Mouse (Mus musculus) stomach, postnatal 0 days (tissue): ENCODE results near the gene Mylk. TPM values are rescaled to one million over a fixed set of nuclear protein-coding genes. Genes with fewer than 3 reads are reported as not detected.

Experiments
- ATAC-seq: fragments of 200-750 bp; cut with Nextera tagmentation; 2 replicates; pipeline ENCODE4 v1.8.0; 2017; ENCODE audit not compliant: low FRiP score, low TSS enrichment
- DNase-seq: peaks from one replicate; pipeline ENCODE4 v3.0.0-alpha.2; 2016; ENCODE audit warnings: low spot score
- H3K27ac ChIP-seq: fragments of 300-500 bp; sonication (generic); replicated peaks from 2 replicates; pipeline ENCODE4 v1.5.1; 2014; ENCODE audit warnings: mild to moderate bottlenecking, control low read depth
- H3K27me3 ChIP-seq: fragments of 300-500 bp; sonication (generic); 2 replicates; pipeline ENCODE4 v1.6.1; 2014; ENCODE audit warnings: low read length; ENCODE audit not compliant: control insufficient read depth, insufficient read depth
- H3K36me3 ChIP-seq: fragments of 300-500 bp; sonication (generic); 2 replicates; pipeline ENCODE4 v1.6.1; 2014; ENCODE audit warnings: low read length, mixed read lengths; ENCODE audit not compliant: control insufficient read depth, insufficient read depth
- H3K4me1 ChIP-seq: fragments of 300-500 bp; sonication (generic); replicated peaks from 2 replicates; pipeline ENCODE4 v1.6.1; 2014; ENCODE audit warnings: antibody characterized with exemption; ENCODE audit not compliant: control insufficient read depth, insufficient read depth
- H3K4me2 ChIP-seq: fragments of 300-500 bp; sonication (generic); replicated peaks from 2 replicates; pipeline ENCODE4 v1.6.1; 2014; ENCODE audit warnings: low read depth, mild to moderate bottlenecking, control low read depth, moderate library complexity
- H3K4me3 ChIP-seq: fragments of 300-500 bp; sonication (generic); 2 replicates; pipeline ENCODE4 v1.5.1; 2014; ENCODE audit warnings: low read depth, low read length, control low read depth
- H3K9ac ChIP-seq: fragments of 300-500 bp; sonication (generic); 2 replicates; pipeline ENCODE4 v1.6.1; 2014; ENCODE audit warnings: mild to moderate bottlenecking, low read length, control low read depth, mixed read lengths
- H3K9me3 ChIP-seq: fragments of 300-500 bp; sonication (generic); 2 replicates; pipeline ENCODE4 v1.6.1; 2016; ENCODE audit warnings: low read length; ENCODE audit not compliant: control insufficient read depth
- CTCF ChIP-seq: IDR thresholded peaks from 2 replicates; pipeline ENCODE4 v1.5.1; 2016; ENCODE audit warnings: antibody characterized with exemption, low read depth, mild to moderate bottlenecking, moderate library complexity
- EP300 ChIP-seq: optimal IDR thresholded peaks from 2 replicates; pipeline ENCODE3; 2016; ENCODE audit warnings: antibody characterized with exemption
- WGBS: fragments of 180-500 bp; shearing (Covaris S2); extraction: QIAGEN DNeasy Blood & Tissue Kit; methylation state at CpG from one replicate; pipeline ENCODE4 v1.1.7; 2014; 5-methylcytosine and 5-hydroxymethylcytosine counted together
- polyA plus RNA-seq: library from polyadenylated mRNA; unstranded; fragments of >200 nt; fragmentation: Nextera tagmentation; extraction: Ambion mirVana; gene quantifications from 2 replicates; pipeline ENCODE4 v1.2.1, GENCODE M21; 2015

The Mylk gene
- polyA plus RNA-seq, 1 experiment from 2014 or later = 480 TPM

- ATAC-seq (no peak), DNase-seq (no peak)
- WGBS = 59% methylated on average over 3 of the region's 3 CpGs
- Histone ChIP-seq H3K4me1 (0 out of 2 replicates have a peak, but pooled peaks cover 3% of the 10 kb centered on the region), H3K27ac (no peak overlapping the region), H3K9me3 (no peaks in the 10 kb centered on the region), H3K9ac (no peak overlapping the region), H3K36me3 (no peaks in the 10 kb centered on the region), H3K4me2 (peak overlapping the region; percentile 48), H3K4me3 (peak overlapping the region; percentile 46), H3K27me3 (no peaks in the 10 kb centered on the region)
- no peak for TF ChIP-seq EP300
These were observed 254.0 kb downstream of the Mylk start for GRCm38 (mm10) chr16:34999016-34999415.

- Histone ChIP-seq H3K4me3 (no peak overlapping the region), H3K36me3 (no peaks in the 10 kb centered on the region), H3K9me3 (no peaks in the 10 kb centered on the region), H3K4me1 (0 out of 2 replicates have a peak, but pooled peaks cover 3% of the 10 kb centered on the region), H3K4me2 (0 out of 2 replicates have a peak overlapping the region, but pooled peaks have one; percentile 1), H3K9ac (0 out of 2 replicates have a peak overlapping the region, but pooled peaks have one; percentile 3), H3K27me3 (no peaks in the 10 kb centered on the region), H3K27ac (no peak overlapping the region)
- TF ChIP-seq CTCF = no peak
- WGBS = 50% methylated on average over 11 of the region's 11 CpGs
- ATAC-seq (no peak), DNase-seq (no peak)
These were observed 255.0 kb downstream of the Mylk start for GRCm38 (mm10) chr16:34999986-35000385.

- H3K4me3 ChIP-seq = no peak overlapping the region
- H3K27me3 ChIP-seq = no peaks in the 10 kb centered on the region
- no peaks in the 10 kb centered on the region for H3K36me3 ChIP-seq
- no peak for TF ChIP-seq EP300
- peak; percentile 31; the same call in 1 of the 2 replicates for ATAC-seq
- H3K4me1 ChIP-seq = 0 out of 2 replicates have a peak, but pooled peaks cover 3% of the 10 kb centered on the region
- no peak overlapping the region for H3K27ac ChIP-seq
- 0 out of 2 replicates have a peak overlapping the region, but pooled peaks have one; percentile 8 for H3K4me2 ChIP-seq
- H3K9me3 ChIP-seq = no peaks in the 10 kb centered on the region
- WGBS = 19% methylated on average over 9 of the region's 10 CpGs
- no peak overlapping the region for H3K9ac ChIP-seq
- no peak for DNase-seq
These were observed 256.0 kb downstream of the Mylk start for GRCm38 (mm10) chr16:35000923-35001560.

GRCm38 (mm10) chr16:35004356-35004755, 259.3 kb downstream of the Mylk start:
- TF ChIP-seq CTCF (no peak), EP300 (no peak)
- Histone ChIP-seq H3K4me1 (no peaks in the 10 kb centered on the region), H3K4me2 (no peak overlapping the region), H3K4me3 (no peak overlapping the region), H3K9ac (no peak overlapping the region), H3K36me3 (no peaks in the 10 kb centered on the region), H3K9me3 (no peaks in the 10 kb centered on the region), H3K27me3 (no peaks in the 10 kb centered on the region), H3K27ac (no peak overlapping the region)
- no peak for DNase-seq
- 53% methylated on average over 5 of the region's 5 CpGs for WGBS
- ATAC-seq = no peak

GRCm38 (mm10) chr16:35004756-35005155, 259.7 kb downstream of the Mylk start:
- Histone ChIP-seq H3K9me3 (no peaks in the 10 kb centered on the region), H3K27ac (no peak overlapping the region), H3K4me3 (no peak overlapping the region), H3K9ac (no peak overlapping the region), H3K4me1 (no peaks in the 10 kb centered on the region), H3K27me3 (no peaks in the 10 kb centered on the region), H3K36me3 (no peaks in the 10 kb centered on the region), H3K4me2 (no peak overlapping the region)
- DNase-seq = no peak
- TF ChIP-seq EP300 = no peak
- TF ChIP-seq CTCF = no peak
- 48% methylated on average over 2 of the region's 2 CpGs for WGBS
- no peak for ATAC-seq

- H3K4me1 ChIP-seq = no peaks in the 10 kb centered on the region
- no peak overlapping the region for H3K9ac ChIP-seq
- no peak for ATAC-seq
- H3K9me3 ChIP-seq = no peaks in the 10 kb centered on the region
- no peak for DNase-seq
- no peak overlapping the region for H3K27ac ChIP-seq
- no peaks in the 10 kb centered on the region for H3K36me3 ChIP-seq
- TF ChIP-seq EP300 (no peak), CTCF (no peak)
- H3K4me3 ChIP-seq = no peak overlapping the region
- no peaks in the 10 kb centered on the region for H3K27me3 ChIP-seq
- 83% methylated on average over 5 of the region's 5 CpGs for WGBS
- H3K4me2 ChIP-seq = no peak overlapping the region
These were observed 261.2 kb downstream of the Mylk start for GRCm38 (mm10) chr16:35006251-35006650.
